Mouse (Mus musculus) layer of hippocampus, adult 18-20 months (tissue): Measurements from ENCODE around the gene H2-DMb1. TPM values are rescaled to one million over a fixed set of nuclear protein-coding genes. Genes with fewer than 3 reads are reported as not detected.

Source experiments
- DNase-seq, 2 experiments: peaks; one replicate each; pipeline ENCODE4 v3.0.0; 2022; ENCODE audit warnings: low spot score in 2 of 2
- total RNA-seq, 2 experiments: library from RNA; stranded (reverse); gene quantifications; 2 replicates each; pipeline ENCODE4 v1.2.3; 2021

H2-DMb1 gene
- total RNA-seq, 2 experiments from 2014 or later, result 3.2 to 3.8 TPM

DNA sequence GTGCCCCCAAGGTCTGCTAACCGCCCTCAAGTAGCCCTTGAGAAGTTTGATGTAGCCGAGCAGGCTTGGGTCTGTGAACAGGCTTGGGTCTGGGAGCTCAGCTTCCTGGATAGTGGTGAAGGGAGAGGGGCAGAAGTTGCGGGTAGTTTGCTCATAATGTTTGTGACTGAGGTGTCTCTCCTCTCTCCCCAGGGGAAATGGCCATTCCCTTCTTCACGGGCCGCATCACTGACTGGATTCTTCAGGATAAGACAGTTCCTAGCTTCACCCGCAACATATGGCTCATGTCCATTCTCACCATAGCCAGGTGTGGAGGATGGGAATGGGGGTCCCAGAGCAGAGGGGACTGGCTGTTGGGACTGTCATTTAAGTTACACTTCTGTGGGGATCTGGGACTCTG lies 36.1 kb downstream of the H2-DMb1 start:
- DNase-seq, result no peak

DNA sequence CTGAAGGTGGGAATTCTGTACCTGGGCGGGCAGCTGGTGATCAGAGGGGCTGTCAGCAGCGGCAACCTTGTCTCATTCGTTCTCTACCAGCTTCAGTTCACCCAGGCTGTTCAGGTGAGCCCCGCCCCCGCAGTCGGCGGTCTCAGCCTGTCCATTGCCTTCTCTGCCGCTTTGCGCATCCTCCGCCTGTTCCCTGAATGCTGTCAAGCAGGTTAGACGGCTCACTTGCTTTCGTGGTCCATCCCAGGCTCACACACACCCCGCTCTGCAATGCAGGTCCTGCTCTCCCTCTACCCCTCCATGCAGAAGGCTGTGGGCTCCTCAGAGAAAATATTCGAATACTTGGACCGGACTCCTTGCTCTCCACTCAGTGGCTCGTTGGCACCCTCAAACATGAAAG lies 40.0 kb downstream of the H2-DMb1 start:
- no peak for DNase-seq

GRCm38 (mm10) chr17:34193468-34193867 lies 40.6 kb downstream of the H2-DMb1 start:
- DNase-seq, result no peak

GRCm38 (mm10) chr17:34194723-34195122 lies 41.9 kb downstream of the H2-DMb1 start:
- no peak for DNase-seq

DNA sequence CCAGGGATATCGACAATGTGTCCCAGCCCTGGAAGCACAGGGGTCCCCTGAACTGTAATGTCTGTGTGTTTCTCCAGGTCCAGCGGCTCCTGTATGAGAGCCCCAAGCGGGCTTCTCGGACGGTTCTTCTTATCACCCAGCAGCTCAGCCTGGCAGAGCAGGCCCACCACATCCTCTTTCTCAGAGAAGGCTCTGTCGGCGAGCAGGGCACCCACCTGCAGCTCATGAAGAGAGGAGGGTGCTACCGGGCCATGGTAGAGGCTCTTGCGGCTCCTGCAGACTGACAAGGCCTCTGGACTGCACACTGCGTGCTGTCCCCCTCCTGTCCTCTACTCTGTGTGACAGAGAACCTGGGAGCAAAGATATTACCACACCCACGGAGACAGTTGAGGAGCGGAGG lies 43.6 kb downstream of the H2-DMb1 start:
- no peak for DNase-seq

DNA sequence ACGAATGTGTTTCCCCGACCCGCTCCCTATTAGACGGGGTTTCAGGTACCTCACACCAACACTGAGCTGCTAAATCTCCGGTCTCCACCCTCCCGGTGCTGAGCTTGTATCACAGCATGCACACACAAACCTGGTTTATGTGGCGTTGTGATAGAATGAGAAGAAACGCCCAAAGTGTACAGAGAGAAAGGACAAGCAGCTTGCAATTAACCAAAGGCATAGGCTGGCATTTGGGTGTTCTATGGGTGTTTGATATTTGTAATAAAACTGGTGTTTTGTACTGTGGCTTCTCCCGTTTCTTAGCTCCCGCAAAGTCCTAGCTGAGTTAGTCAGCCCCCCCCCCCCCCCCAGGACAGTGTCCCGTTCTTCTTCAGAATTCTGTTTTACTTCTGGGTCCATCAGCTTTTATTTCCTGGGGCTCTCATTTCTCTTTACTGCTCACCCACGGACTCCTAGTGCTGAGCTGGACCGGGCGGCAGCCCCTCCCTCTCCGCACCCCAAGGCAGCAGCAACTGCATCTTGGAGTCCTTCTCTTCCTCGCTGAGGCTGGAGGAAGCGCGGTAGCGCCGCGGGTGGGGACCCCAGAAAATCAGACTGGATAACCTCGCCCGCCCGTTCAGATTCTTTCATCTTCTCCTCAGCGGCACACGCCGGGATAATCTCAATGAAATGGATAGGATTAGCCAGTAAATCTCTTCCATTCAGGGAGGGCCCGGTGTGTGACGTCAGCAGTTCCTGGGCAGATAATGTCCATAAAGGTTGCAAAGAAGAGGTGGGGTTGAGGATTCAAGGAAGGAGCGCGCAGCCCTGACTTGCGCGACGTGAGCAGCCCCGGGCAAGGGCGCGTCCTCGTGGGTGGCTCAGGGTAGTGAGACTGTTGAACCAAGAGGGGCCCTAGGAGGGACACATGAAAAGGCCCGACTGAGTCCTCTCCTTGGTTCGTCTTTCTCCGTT lies 44.3 kb downstream of the H2-DMb1 start, which contains the start of gene Psmb8:
Psmb8 (plus strand) TSS at position 781 of the 954 bp plus-strand sequence.
- DNase-seq, result peak; percentile 79 to 90

DNA sequence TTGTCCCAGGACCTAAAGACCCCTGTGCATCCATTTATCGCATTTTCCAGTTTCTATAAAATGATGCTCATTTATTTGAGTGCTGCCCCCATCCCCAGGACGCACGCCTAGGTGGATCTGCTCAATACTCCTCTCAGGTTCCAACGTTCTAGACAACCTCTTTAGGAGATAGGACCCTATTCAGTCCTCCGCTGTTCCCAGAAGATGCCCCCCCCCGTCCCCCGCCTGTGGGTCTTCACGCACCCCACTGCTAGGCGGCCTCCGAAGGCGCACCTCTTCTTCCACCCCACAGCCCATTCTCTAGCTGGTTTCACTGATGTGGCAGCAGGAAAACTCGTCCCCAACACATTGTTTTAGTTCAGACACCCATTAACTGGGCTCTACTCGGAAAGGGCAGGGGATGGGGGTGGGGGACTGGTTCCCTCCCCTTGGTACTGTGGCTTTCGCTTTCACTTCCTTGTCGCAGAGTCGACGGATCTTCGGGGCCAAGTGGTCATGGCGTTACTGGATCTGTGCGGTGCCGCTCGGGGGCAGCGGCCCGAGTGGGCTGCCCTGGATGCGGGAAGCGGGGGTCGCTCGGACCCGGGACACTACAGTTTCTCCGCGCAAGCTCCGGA lies 45.1 kb downstream of the H2-DMb1 start:
- DNase-seq, result no peak

DNA sequence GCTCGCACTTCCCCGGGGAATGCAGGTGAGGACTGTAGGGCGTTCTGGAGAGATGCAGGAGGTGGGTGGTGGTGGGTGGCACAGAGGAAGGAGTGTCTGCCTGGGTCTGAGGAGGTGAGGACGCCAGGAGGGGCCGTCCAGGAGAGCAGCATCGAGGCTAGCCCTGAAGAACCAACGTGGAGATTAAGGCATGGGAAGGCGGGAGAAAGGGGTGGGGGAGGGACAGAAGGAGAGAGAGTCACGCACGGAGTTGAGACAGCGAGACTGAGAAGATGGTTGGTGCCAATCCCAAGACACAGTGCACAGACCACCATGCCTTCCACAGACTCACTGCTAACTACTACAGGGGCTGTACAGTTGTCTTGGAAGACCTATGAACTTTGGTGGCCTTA lies 45.6 kb downstream of the H2-DMb1 start:
- no peak for DNase-seq

- no peak for DNase-seq
Measured at GRCm38 (mm10) chr17:34199050-34199619, 46.3 kb downstream of the H2-DMb1 start.

- DNase-seq, result no peak
Measured at GRCm38 (mm10) chr17:34200047-34200446, 47.2 kb downstream of the H2-DMb1 start.

DNA sequence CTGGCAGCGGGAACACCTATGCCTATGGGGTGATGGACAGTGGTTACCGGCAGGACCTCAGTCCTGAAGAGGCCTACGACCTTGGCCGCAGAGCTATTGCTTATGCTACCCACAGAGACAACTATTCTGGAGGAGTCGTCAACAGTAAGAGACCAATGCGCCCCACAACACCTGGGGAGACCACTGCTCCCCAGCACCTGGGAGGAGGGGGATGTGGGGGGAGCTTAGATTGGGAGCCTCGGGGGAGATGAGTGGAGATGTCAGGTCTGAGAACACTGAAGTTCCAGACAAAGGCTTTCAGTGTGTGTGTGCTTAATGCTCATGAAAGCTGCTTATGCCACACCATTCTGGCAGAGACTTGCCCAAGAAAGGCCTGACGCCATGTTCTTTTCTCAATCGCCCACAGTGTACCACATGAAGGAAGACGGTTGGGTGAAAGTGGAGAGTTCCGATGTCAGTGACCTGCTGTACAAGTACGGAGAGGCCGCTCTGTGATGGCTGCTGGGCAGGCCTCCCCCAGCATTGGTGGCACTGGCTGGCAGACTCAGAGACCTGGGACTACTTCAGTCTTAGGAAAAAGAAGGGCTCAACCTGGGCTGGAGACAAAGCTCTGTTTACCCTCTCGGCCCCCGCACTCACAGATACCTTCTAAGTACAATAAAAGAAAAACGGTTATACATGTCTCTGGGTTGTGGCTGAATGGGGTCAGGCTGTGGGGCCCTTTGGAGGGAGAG lies 48.1 kb downstream of the H2-DMb1 start:
- no peak for DNase-seq

DNA sequence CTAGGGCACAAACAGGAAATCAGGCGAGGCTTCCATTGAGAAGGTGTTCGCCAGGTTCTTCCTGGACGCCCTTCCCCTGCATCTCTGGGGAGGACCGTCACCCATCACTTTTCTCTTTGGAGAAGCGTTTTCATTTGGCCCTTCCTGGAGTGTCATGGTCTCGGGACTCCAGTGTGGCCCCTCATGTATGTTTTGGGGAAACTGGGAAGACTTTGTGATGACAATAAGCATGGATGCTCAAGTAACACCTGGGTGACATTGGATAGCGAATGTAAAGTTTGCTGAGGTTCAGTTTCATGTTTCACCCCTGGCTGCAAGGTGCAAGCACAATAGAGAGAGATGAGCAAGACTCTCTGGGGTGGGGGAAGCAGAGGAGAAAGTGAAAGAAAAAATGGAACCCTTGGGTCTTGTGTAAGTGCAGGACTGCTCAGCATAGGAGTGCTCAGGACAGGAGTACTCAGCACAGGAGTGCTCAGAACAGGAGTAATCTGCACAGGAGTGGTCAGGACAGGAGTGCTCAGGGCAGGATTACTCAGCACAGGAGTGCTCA lies 48.7 kb downstream of the H2-DMb1 start:
- DNase-seq, result no peak

- DNase-seq, result no peak
Measured at GRCm38 (mm10) chr17:34202760-34203442, 50.0 kb downstream of the H2-DMb1 start.

DNA sequence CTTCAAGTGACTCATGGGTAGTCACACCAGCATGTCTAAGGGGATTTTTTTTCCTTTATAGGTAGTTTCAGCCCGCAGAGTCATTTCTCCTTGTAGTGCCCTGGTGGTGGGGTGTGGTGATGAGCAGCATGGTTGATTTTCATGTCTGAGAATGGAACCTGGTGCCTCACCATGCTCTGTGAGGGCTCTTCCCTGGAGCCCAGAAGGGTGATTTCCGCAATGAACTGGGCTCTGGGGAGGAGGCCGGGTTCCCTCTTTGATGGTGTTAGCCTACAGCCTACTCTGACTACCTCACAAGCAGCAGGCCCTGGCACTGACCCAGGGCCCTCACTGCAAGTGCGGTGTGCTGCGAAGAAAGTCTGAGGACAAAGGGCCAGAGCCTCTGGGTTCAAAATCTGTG lies 50.6 kb downstream of the H2-DMb1 start, which contains the start of gene Tap2:
Tap2 (plus strand) TSS at position 84 of the 400 bp plus-strand sequence.
- no peak for DNase-seq

DNA sequence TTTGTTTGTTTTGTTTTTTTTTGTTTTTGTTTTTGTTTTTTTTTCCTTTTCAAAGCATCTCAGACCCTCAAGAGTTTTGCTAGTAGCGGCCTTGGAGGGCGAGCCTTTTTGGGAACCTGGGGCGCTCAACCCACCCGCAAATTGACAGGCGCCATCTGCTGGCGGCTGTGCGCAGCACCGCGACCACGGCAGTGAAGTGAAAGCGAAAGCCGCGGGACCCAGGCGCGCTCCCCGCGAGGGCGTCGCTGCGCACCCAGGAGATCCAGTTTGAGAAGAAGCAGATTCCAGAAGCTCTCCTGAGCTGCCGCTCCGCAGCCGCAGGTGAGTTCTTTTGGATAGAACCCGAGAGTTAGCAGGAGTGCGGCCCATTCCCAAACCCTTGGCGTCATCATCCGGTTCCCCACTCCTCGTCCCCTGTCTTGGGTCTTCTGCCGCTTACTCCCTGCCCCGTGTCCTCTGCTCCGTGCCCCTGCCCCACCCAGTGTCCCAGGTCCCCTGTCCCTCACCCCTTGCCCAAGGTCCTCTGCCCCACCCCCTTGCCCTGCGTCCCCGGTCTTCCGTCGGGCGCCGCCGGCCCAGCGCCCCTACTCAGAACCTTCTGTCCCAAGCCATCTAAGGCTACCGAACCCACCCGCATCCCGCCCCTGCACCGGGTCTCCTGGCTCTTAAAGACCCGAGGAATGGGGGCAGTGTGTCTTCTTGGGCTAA lies 51.6 kb downstream of the H2-DMb1 start:
- DNase-seq, result peak; percentile 78 to 91

GRCm38 (mm10) chr17:34205021-34205745 lies 52.3 kb downstream of the H2-DMb1 start:
- no peak for DNase-seq

- peak in 1 of 2 experiments; percentile 36 for DNase-seq
Measured at GRCm38 (mm10) chr17:34205746-34206176, 52.9 kb downstream of the H2-DMb1 start.

DNA sequence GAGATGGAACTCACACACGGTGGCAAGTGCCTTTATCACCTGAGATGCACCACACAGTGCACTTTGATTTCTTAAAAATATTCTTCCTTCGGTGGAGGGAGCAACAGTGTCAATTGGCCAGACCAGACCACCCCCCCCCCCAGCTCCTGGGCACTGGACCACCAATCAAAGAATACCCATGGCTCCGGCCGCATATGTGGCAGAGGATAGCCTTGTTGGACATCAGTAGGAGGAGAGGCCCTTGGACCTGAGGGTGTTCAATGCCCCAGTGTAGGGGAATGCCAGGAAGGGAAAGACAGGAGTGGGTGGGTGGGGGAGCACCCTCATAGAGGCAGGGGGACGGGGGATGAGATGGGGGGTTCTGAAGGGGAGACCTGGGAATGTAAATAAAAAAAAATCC lies 53.9 kb downstream of the H2-DMb1 start:
- no peak for DNase-seq

GRCm38 (mm10) chr17:34207456-34207855 lies 54.6 kb downstream of the H2-DMb1 start:
- no peak for DNase-seq
